Mouse (Mus musculus): ENCODE measurements around the gene Nuak1. TPM values are rescaled to one million over a fixed set of nuclear protein-coding genes. Genes with fewer than 3 reads are reported as not detected.
A peak's percentile ranks its signal among the peaks of the same experiment; 100 is the strongest.

Nuak1 gene
- polyA plus RNA-seq, 1 experiment from 2014 or later = 3.1 TPM

DNA sequence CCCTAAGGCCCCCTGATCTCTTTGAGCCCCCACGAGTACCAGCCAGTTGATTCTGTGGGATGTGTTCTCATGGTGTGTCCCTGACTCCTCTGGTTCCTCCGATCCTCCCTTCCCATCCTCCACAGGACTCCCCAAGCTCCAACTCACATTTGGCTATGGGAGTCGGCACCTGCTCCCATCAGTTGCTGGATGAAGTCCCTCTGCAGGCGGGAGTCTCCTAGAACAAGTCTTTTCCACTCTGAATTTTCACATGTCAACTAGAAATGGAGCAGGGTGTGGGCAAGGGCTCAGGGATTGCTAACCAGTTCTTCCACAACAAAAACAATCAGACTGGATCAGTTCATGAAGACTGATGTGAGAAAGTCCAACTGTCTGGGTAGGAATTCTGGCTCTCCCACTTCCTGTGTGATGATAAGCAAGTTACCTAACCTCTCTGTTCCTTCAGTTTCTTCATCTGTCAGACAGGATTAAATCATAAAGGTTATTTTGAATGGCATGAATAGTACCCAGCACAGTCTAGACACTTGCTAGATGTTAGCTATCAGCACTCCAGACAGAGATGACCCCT is 36.7 kb upstream of the Nuak1 start:
- Histone ChIP-seq H3K4me2 (no peak overlapping the region), H3K9me3 (replicated peaks) (no peaks in the 10 kb centered on the region), H3K27me3 (no peaks in the 10 kb centered on the region), H3K36me3 (no peaks in the 10 kb centered on the region), H3K4me1 (replicated peaks) (peaks cover 18% of the 10 kb centered on the region), H3K27ac (no peak overlapping the region), H3K9ac (no peak overlapping the region), H3K4me3 (no peak overlapping the region)
- 64% methylated on average over 4 of the region's 4 CpGs for WGBS
- ATAC-seq (replicated peaks; ENCODE audit: insufficient number of reproducible peaks, insufficient read depth, low FRiP score, low read depth) = no peak

DNA sequence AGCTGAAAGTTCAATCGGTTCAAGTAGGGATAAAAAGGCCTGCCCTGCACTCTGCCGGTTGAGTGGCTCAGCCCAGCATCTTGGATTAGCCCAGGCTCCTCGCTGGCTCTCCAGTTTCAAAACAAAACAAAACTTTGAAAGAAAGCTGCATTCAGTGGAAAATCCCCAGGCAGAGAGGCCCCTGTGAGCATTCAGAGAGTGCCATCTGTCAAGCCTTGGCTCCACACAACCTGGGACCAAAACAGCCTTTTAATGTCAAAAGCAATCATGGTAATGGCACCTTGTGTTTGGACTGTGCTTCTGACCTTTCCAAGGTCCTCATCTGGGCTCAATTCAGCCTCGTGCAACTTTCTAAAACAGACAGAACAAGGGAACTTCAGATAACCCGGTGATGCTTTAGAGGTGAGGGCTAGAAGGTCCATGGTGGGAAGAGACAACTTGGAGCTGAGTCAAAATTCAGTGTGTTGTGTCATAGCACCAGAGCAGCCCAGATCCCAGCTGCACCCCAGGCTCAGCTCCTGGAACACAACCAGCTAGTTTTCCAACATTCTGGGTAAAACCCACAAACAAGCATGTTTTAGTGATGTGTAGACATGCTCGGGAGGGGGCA is 27.3 kb upstream of the Nuak1 start:
- Histone ChIP-seq H3K27me3 (no peaks in the 10 kb centered on the region), H3K4me2 (no peak overlapping the region), H3K9me3 (replicated peaks) (no peaks in the 10 kb centered on the region), H3K36me3 (no peaks in the 10 kb centered on the region), H3K9ac (no peak overlapping the region), H3K4me3 (no peak overlapping the region), H3K4me1 (replicated peaks) (peaks cover 9% of the 10 kb centered on the region), H3K27ac (no peak overlapping the region)
- 48% methylated on average over 6 of the region's 6 CpGs for WGBS
- ATAC-seq (replicated peaks; ENCODE audit: insufficient number of reproducible peaks, insufficient read depth, low FRiP score, low read depth) = no peak

DNA sequence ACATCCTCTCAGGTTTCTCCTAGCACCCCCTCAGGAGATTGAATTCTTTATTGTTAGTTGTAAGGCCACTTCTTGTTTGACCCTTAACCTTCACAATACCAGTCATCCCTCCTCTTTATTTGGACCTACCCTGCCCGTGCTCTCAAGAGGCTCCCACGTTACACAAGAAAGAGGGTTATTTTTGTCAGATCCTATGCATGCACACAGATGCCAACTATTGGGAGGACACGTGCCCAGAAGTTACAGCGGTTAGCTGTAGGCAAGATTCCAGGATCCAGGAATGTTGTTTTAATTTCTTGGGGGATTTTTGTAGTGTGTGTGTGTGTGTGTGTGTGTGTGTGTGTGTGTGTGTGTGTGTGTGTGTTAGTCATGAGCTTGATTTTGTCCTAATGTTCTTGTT is 25.1 kb upstream of the Nuak1 start:
- H3K27me3 ChIP-seq = no peaks in the 10 kb centered on the region
- H3K4me1 ChIP-seq (replicated peaks) = peaks cover 9% of the 10 kb centered on the region
- H3K9ac ChIP-seq = no peak overlapping the region
- no peak; the same call in 1 of the 2 replicates for ATAC-seq (replicated peaks; ENCODE audit: insufficient number of reproducible peaks, insufficient read depth, low FRiP score, low read depth)
- WGBS = 38% methylated on average over 4 of the region's 4 CpGs
- no peak overlapping the region for H3K4me2 ChIP-seq
- no peak overlapping the region for H3K4me3 ChIP-seq
- H3K36me3 ChIP-seq = no peaks in the 10 kb centered on the region
- H3K9me3 ChIP-seq (replicated peaks) = no peaks in the 10 kb centered on the region
- peak overlapping the region; percentile 48; the same call in 1 of the 2 replicates for H3K27ac ChIP-seq

DNA sequence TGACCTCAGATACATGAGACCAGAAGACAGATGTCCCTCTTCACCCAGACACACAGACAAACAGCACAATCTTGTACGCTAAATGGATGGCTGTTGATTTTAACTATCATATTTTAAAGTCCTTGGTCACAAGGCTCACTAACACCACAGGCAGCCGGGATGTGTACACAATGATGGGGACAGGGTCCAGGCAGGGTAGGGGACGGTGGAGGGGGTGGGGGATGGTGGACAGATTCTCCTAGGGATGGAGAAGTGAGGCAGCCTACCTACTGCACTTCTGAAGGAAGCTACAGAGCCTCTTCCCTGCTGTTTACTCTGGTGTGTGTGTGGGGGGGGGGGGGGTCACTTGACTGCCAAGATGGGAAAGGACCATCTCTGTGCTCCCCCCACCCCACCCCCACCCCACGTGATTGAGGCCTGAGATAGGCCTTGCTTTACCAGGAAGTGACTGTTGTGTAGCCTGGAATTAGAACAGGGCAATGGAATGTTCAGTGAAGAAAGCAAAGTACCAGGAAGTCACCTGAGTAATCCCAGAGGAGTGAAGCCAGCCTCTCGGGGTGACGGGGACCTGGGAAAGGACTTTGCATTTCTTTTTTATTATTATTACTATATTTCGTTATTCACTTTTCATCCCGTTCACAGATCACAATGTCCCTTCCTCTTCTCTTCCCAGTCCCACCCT is 20.2 kb upstream of the Nuak1 start:
- no peak for ATAC-seq (replicated peaks; ENCODE audit: insufficient number of reproducible peaks, insufficient read depth, low FRiP score, low read depth)
- no peaks in the 10 kb centered on the region for H3K36me3 ChIP-seq
- peaks cover 8% of the 10 kb centered on the region for H3K4me1 ChIP-seq (replicated peaks)
- H3K9me3 ChIP-seq (replicated peaks) = no peaks in the 10 kb centered on the region
- WGBS = 62% methylated on average over 8 of the region's 8 CpGs
- no peak overlapping the region for H3K27ac ChIP-seq
- no peak overlapping the region for H3K4me3 ChIP-seq
- no peak overlapping the region for H3K4me2 ChIP-seq
- H3K27me3 ChIP-seq = no peaks in the 10 kb centered on the region
- no peak overlapping the region for H3K9ac ChIP-seq

DNA sequence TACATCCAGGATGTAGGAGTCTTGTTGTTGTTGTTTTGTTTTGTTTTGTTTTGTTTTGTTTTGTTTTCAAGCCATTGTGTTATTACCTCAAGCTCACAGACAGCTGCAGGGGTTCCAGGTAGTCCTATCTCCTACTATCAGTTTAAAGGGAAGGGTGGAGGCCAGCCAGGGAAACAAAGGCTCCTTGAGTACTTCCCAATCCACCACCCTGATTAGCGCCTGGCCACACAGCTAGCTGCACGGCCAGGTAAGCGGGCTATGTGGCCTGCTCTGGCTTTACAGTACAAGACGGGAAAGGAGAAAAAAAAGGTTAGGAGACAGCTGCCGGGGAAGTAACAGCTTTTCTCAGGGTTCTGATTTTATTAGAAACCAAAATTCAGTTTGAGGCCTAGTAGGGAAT is 17.7 kb upstream of the Nuak1 start:
- Histone ChIP-seq H3K4me2 (no peak overlapping the region), H3K9me3 (replicated peaks) (no peaks in the 10 kb centered on the region), H3K27ac (no peak overlapping the region), H3K9ac (no peak overlapping the region), H3K36me3 (no peaks in the 10 kb centered on the region), H3K4me3 (no peak overlapping the region), H3K27me3 (no peaks in the 10 kb centered on the region), H3K4me1 (replicated peaks) (0 out of 2 replicates have a peak, but pooled peaks cover 2% of the 10 kb centered on the region)
- no peak for ATAC-seq (replicated peaks; ENCODE audit: insufficient number of reproducible peaks, insufficient read depth, low FRiP score, low read depth)
- WGBS = 83% methylated on average over 5 of the region's 5 CpGs

DNA sequence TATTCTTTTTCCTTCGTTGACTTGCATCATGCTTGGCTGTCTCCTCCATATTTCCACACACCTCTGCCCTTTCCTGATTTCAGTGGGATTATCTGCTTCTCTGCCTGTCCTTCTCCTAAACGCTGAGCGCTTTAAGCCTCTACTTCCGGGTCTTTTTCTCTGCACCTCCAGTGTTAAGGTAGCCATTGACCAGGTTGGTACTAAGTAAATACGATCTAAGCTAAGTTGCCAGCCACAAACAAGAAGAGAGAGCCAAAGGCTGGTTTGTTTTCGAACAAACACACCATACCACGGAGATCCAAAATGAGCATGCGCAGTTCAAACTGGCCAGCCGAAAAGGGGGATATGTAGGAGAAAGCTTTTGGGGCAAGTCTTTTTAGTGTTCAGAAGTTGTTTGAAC is 17.1 kb upstream of the Nuak1 start:
- Histone ChIP-seq H3K4me3 (no peak overlapping the region), H3K27me3 (no peaks in the 10 kb centered on the region), H3K36me3 (no peaks in the 10 kb centered on the region), H3K27ac (no peak overlapping the region), H3K9me3 (replicated peaks) (no peaks in the 10 kb centered on the region), H3K4me1 (replicated peaks) (0 out of 2 replicates have a peak, but pooled peaks cover 2% of the 10 kb centered on the region), H3K9ac (no peak overlapping the region), H3K4me2 (no peak overlapping the region)
- whole genome bisulfite sequencing = 82% methylated on average over 9 of the region's 9 CpGs
- no peak for ATAC-seq (replicated peaks; ENCODE audit: insufficient number of reproducible peaks, insufficient read depth, low FRiP score, low read depth)

DNA sequence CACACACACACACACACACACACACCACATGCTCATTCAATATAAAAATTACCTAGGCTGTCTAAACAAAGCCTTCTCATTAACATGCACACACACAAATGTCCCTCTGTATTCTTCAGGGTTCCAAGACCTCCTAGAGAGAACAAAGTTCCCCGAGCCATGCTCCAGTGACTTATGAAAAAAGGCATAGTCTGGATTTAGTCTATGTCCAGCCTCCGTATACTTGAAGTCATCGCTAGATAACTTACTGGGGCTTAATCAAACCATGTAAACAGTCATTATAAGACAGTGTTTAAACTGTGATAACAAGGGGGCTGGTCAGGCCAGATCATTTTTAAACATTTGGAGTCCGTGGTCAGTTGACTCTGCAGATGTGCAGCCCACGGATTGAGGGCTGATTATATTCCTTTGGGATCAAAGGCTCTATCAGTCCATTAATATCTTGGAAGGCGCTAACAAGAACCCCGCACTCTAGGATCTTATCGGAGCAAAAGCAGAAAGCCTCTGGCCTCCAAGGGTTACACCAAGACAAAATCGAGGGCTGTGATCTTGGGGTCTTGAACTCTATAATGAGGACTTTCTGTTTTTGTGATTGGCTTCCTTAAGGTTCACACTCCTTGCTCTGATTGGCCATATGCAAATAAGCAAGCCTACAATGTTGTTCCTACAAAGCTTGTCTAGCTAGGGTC is 16.4 kb upstream of the Nuak1 start:
- Histone ChIP-seq H3K4me3 (no peak overlapping the region), H3K27me3 (no peaks in the 10 kb centered on the region), H3K4me2 (no peak overlapping the region), H3K4me1 (replicated peaks) (0 out of 2 replicates have a peak, but pooled peaks cover 2% of the 10 kb centered on the region), H3K27ac (no peak overlapping the region), H3K9ac (no peak overlapping the region), H3K9me3 (replicated peaks) (no peaks in the 10 kb centered on the region), H3K36me3 (no peaks in the 10 kb centered on the region)
- 45% methylated on average over 9 of the region's 9 CpGs for WGBS
- no peak for ATAC-seq (replicated peaks; ENCODE audit: insufficient number of reproducible peaks, insufficient read depth, low FRiP score, low read depth)

DNA sequence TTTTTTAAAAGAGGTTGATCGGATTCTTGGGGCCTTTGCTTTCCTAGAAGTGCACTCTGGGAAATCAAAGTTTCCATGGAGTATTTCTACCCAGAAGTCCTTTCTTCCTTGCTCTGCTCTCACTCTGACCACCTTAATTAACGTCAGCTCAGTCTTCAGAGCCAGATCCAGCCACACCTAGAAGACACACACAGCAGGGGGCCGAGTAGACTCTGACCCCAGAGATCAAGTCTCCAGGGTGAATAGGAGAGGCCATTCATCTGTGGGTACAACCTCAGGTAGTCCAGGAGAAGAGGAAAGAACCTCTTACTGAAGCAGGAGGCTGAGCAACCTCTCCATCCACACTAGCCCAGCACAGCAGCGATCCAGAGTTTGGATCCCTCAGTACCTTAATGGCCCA is 11.5 kb upstream of the Nuak1 start:
- Histone ChIP-seq H3K36me3 (no peaks in the 10 kb centered on the region), H3K4me3 (no peak overlapping the region), H3K4me1 (replicated peaks) (peaks cover 20% of the 10 kb centered on the region), H3K9ac (no peak overlapping the region), H3K27ac (no peak overlapping the region), H3K4me2 (no peak overlapping the region), H3K9me3 (replicated peaks) (no peaks in the 10 kb centered on the region), H3K27me3 (no peaks in the 10 kb centered on the region)
- WGBS = 70% methylated on average over 4 of the region's 4 CpGs
- ATAC-seq (replicated peaks; ENCODE audit: insufficient number of reproducible peaks, insufficient read depth, low FRiP score, low read depth) = no peak

DNA sequence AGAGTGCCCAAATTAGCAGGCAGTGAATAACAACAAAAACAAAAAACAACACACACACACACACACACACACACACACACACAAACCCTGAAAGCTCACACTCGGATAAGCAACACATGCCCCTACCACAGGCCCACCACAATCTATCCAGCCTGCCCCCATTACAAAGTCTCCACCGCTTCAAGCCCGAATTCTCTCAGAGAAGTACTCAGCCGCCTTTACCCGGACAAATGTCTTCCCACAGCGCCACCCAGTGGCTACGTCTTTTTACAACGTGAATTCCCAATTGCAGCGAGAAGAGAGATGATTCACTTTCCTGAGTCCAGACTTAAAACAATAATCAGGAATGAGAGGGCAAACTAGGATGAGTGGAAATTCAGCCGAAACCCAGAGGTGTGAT is 10.3 kb upstream of the Nuak1 start:
- no peaks in the 10 kb centered on the region for H3K27me3 ChIP-seq
- WGBS = 3% methylated on average over 10 of the region's 10 CpGs
- H3K4me2 ChIP-seq = no peak overlapping the region
- no peak for ATAC-seq (replicated peaks; ENCODE audit: insufficient number of reproducible peaks, insufficient read depth, low FRiP score, low read depth)
- H3K9ac ChIP-seq = no peak overlapping the region
- H3K36me3 ChIP-seq = no peaks in the 10 kb centered on the region
- H3K9me3 ChIP-seq (replicated peaks) = no peaks in the 10 kb centered on the region
- H3K27ac ChIP-seq = no peak overlapping the region
- H3K4me3 ChIP-seq = no peak overlapping the region
- peaks cover 19% of the 10 kb centered on the region for H3K4me1 ChIP-seq (replicated peaks)

DNA sequence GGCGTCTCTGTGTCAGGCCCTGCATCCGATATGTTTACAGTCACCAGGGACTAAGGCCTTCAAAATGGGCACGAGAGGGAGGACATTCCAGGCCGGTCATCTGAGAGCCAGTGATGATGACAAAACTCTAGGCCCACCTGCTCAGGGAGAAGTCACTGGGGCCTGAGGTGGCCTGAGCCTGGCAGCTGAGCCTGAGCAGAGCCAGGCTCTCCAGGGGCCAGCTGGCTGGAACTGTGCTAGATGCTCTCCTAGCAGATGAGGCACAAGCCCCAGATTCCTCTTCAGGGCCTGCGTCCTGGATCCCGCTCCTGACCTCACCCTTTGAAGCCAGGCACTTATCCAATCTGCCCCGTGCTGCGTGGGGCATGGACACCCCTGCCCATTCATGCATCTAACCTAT is 9.3 kb upstream of the Nuak1 start:
- Histone ChIP-seq H3K27me3 (no peaks in the 10 kb centered on the region), H3K4me3 (no peak overlapping the region), H3K36me3 (no peaks in the 10 kb centered on the region), H3K4me1 (replicated peaks) (peaks cover 19% of the 10 kb centered on the region), H3K9me3 (replicated peaks) (no peaks in the 10 kb centered on the region), H3K9ac (no peak overlapping the region), H3K27ac (0 out of 2 replicates have a peak overlapping the region, but pooled peaks have one; percentile 28), H3K4me2 (no peak overlapping the region)
- WGBS = 70% methylated on average over 8 of the region's 8 CpGs
- no peak for ATAC-seq (replicated peaks; ENCODE audit: insufficient number of reproducible peaks, insufficient read depth, low FRiP score, low read depth)

DNA sequence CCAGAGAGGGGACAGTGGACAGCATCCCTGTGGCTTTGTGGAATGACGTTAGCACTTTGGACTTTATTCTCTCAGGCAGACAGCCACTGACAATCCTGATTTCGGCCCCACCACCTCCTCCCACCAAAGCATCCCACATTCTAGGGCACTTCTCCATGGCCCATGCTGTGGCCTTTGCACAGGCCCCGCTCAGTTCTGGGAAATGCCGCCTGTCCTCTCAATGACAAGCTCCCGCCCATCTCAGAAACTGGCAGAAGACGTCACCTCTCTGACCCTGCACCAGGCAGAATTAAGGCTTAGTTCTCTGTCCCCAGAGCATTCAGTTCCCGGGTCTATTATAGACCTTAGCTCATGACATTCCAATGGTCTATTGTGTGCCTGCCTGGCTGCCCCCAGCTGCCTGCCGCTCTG is 7.0 kb upstream of the Nuak1 start:
- ATAC-seq (replicated peaks; ENCODE audit: insufficient number of reproducible peaks, insufficient read depth, low FRiP score, low read depth) = peak; percentile 64
- Histone ChIP-seq H3K27me3 (no peaks in the 10 kb centered on the region), H3K36me3 (no peaks in the 10 kb centered on the region), H3K4me1 (replicated peaks) (peaks cover 25% of the 10 kb centered on the region), H3K27ac (peak overlapping the region; percentile 83), H3K9me3 (replicated peaks) (no peaks in the 10 kb centered on the region), H3K4me3 (no peak overlapping the region), H3K9ac (no peak overlapping the region), H3K4me2 (no peak overlapping the region)
- WGBS = 28% methylated on average over 8 of the region's 8 CpGs
